Mouse (Mus musculus): ENCODE measurements around the gene Bola2.

DNA sequence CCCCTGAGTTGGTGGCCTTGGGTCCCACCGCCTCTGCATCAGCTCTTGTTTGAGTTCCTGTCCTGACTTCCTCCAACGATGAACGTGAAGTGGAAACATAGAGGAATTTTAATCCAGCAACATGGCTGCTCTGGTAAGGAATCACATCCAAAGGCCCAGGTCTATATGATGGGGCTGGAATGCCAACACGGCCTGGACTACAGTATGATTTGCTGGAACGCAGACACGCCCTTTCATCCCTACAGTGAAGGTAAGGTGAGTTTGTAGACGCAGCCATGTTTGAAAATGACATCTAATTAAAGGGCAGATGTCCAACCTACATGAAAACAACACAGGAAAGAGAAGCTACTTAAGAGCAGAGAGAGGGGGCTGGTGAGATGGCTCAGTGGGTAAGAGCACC lies 1.4 kb upstream of the Bola2 start:
- TF ChIP-seq CTCF (IDR thresholded peaks at IDR 0.05; ENCODE audit: borderline replicate concordance, insufficient read depth, low read depth, low read length) (no peak), POLR2A (IDR thresholded peaks at IDR 0.05; ENCODE audit: borderline replicate concordance, insufficient read depth, low read length) (no peak)

Measured in cerebellum, adult 2 months (tissue).